Mouse (Mus musculus) lung, postnatal 25 days (tissue): ENCODE results near the gene BC080695.
"Not testable (repeated sequence)": the region's sequence is repeated elsewhere in the genome, so short reads cannot be mapped to it uniquely, and the experiment has no call there.

Source experiments
- DNase-seq: peaks from one replicate; pipeline ENCODE4 v3.0.0; 2022; ENCODE audit warnings: low spot score

The BC080695 gene

GRCm38 (mm10) chr4:143551400-143551799 lies at the start of gene BC080695, which contains the start of gene Gm13057:
Gene BC080695 (plus strand): TSS chr4:143551700.
Gene Gm13057 (plus strand): TSS chr4:143551709.
- DNase-seq: not testable (repeated sequence)

- DNase-seq: no peak
These were observed 40.5 kb upstream of the BC080695 start, which contains the start of gene Gm13043 for GRCm38 (mm10) chr4:143511043-143511442. Gene Gm13043 (plus strand): TSS chr4:143511343.

- not testable (repeated sequence) for DNase-seq
These were observed 15.8 kb upstream of the BC080695 start, which contains the start of gene Gm13040 for GRCm38 (mm10) chr4:143535654-143536053. Gene Gm13040 (plus strand): TSS chr4:143535954.

- not testable (repeated sequence) for DNase-seq
These were observed 60.4 kb downstream of the BC080695 start for GRCm38 (mm10) chr4:143611927-143612326.

GRCm38 (mm10) chr4:143614703-143615102 lies 63.2 kb downstream of the BC080695 start, which contains the start of gene Gm13083:
Gene Gm13083 (plus strand): TSS chr4:143615003.
- DNase-seq: not testable (repeated sequence)

- not testable (repeated sequence) for DNase-seq
These were observed 66.6 kb downstream of the BC080695 start for GRCm38 (mm10) chr4:143618101-143618500.
